Mouse (Mus musculus) heart, embryonic 12.5 days (tissue): Measurements from ENCODE around the gene 1110008L16Rik. TPM values are rescaled to one million over a fixed set of nuclear protein-coding genes. Genes with fewer than 3 reads are reported as not detected.
"Not testable (repeated sequence)": the region's sequence is repeated elsewhere in the genome, so short reads cannot be mapped to it uniquely, and the experiment has no call there.

Experiments used
- ATAC-seq: fragments of 200-750 bp; cut with Nextera tagmentation; 2 replicates; pipeline ENCODE4 v1.8.0; 2017; ENCODE audit warnings: moderate TSS enrichment, moderate library complexity; ENCODE audit not compliant: insufficient number of reproducible peaks, low FRiP score
- H3K27ac ChIP-seq: fragments of 300-500 bp; sonication (generic); 2 replicates; pipeline ENCODE4 v1.5.1; 2016; ENCODE audit warnings: mild to moderate bottlenecking, moderate library complexity; ENCODE audit not compliant: poor library complexity, severe bottlenecking
- H3K27me3 ChIP-seq: fragments of 300-500 bp; sonication (generic); replicated peaks from 2 replicates; pipeline ENCODE4 v1.6.1; 2016; ENCODE audit warnings: mild to moderate bottlenecking, moderate library complexity
- H3K36me3 ChIP-seq: fragments of 300-500 bp; sonication (generic); 2 replicates; pipeline ENCODE4 v1.6.1; 2016; ENCODE audit warnings: mild to moderate bottlenecking, moderate library complexity
- H3K4me1 ChIP-seq: fragments of 300-500 bp; sonication (generic); replicated peaks from 2 replicates; pipeline ENCODE4 v1.6.1; 2016; ENCODE audit warnings: mild to moderate bottlenecking
- H3K4me2 ChIP-seq: fragments of 300-500 bp; sonication (generic); 2 replicates; pipeline ENCODE4 v1.6.1; 2016; ENCODE audit warnings: mild to moderate bottlenecking, moderate library complexity
- H3K4me3 ChIP-seq: fragments of 300-500 bp; sonication (generic); 2 replicates; pipeline ENCODE4 v1.5.1; 2016; ENCODE audit warnings: mild to moderate bottlenecking
- H3K9ac ChIP-seq: fragments of 300-500 bp; sonication (generic); 2 replicates; pipeline ENCODE4 v1.6.1; 2016; ENCODE audit warnings: mild to moderate bottlenecking, moderate library complexity
- H3K9me3 ChIP-seq: fragments of 300-500 bp; sonication (generic); replicated peaks from 2 replicates; pipeline ENCODE4 v1.6.1; 2016; ENCODE audit warnings: mild to moderate bottlenecking, moderate library complexity
- WGBS: fragments of 180-500 bp; shearing (Covaris S2); methylation state at CpG from one replicate; pipeline ENCODE4 v1.1.7; 2016; 5-methylcytosine and 5-hydroxymethylcytosine counted together
- polyA plus RNA-seq: library from polyadenylated mRNA; unstranded; fragments of >200 nt; fragmentation: Nextera tagmentation; extraction: Ambion mirVana; gene quantifications from 2 replicates; pipeline ENCODE4 v1.2.1, GENCODE M21; 2016

The 1110008L16Rik gene
- polyA plus RNA-seq, 1 experiment from 2014 or later, result 12.2 TPM

DNA sequence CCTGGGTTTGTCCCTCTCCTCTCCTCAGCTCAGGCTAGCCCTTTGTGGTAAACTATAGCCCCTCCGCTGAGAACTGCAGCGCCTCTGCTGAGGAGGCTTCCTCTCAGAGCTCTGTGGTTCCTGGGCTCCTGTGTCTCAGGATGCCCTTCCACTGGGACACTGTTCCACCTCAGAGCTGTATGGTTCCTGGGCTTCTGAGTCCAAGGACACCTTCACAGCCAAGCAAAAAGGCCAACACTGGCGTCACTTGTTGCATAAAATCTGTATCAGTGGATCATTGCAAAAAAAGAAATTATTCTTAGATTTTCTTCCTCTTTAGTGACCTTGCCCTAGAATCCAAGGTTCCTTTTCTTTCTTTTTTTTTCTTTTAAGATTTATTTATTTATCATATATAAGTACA, 85.4 kb downstream of the 1110008L16Rik start:
- no peaks in the 10 kb centered on the region for H3K9me3 ChIP-seq
- H3K4me3 ChIP-seq, result no peak overlapping the region
- 84% methylated on average over 3 of the region's 3 CpGs for WGBS
- peaks cover 21% of the 10 kb centered on the region for H3K4me1 ChIP-seq
- H3K9ac ChIP-seq, result no peak overlapping the region
- no peak for ATAC-seq
- no peaks in the 10 kb centered on the region for H3K27me3 ChIP-seq
- H3K27ac ChIP-seq, result no peak overlapping the region
- H3K4me2 ChIP-seq, result no peak overlapping the region
- peaks cover 5% of the 10 kb centered on the region for H3K36me3 ChIP-seq

DNA sequence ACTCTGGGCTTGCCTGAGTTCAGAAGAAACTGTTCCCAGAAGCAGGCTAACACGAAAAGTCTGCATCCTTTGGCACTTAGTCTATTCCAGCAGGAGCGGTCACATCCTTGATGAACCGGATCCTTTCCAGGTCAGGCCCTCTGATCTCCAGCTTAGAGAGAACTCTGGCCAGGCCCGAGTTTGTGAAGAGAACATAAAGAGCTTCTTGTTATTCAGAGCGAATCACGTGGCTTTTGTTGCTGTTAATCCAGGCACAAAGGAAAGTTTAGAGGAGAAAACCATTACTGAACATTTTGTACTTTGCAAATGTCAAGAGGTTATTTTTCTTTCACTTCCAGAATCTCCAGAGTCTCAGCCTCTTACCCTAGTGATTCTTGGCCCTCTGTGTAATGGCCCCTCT, 86.6 kb downstream of the 1110008L16Rik start:
- Histone ChIP-seq H3K4me1 (peaks cover 21% of the 10 kb centered on the region), H3K36me3 (peaks cover 5% of the 10 kb centered on the region), H3K9me3 (no peaks in the 10 kb centered on the region), H3K4me3 (no peak overlapping the region), H3K27ac (no peak overlapping the region), H3K4me2 (no peak overlapping the region), H3K27me3 (no peaks in the 10 kb centered on the region), H3K9ac (no peak overlapping the region)
- 69% methylated on average over 6 of the region's 6 CpGs for WGBS
- no peak for ATAC-seq

DNA sequence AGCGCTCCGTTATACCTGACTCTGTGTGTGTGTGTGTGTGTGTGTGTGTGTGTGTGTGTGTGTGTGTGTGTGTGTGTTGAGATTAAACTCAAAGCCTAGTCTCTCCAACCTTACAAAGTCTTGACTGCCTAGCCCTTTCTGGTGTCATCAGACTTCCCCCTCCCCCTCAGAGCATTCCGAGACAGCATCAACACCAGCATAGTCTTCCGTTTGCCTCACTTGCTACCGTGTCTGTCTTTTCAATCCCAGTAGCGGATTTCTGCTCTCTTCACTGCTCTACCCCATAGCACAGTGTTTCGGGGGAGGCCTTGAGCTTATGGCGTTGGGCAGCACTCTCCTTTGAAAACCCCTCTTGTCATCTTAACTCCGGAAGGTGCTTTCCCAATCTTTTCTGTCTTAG, 87.1 kb downstream of the 1110008L16Rik start:
- Histone ChIP-seq H3K4me2 (no peak overlapping the region), H3K27ac (no peak overlapping the region), H3K27me3 (no peaks in the 10 kb centered on the region), H3K4me1 (peaks cover 21% of the 10 kb centered on the region), H3K36me3 (peaks cover 5% of the 10 kb centered on the region), H3K4me3 (no peak overlapping the region), H3K9ac (no peak overlapping the region), H3K9me3 (no peaks in the 10 kb centered on the region)
- 71% methylated on average over 9 of the region's 9 CpGs for WGBS
- no peak for ATAC-seq

DNA sequence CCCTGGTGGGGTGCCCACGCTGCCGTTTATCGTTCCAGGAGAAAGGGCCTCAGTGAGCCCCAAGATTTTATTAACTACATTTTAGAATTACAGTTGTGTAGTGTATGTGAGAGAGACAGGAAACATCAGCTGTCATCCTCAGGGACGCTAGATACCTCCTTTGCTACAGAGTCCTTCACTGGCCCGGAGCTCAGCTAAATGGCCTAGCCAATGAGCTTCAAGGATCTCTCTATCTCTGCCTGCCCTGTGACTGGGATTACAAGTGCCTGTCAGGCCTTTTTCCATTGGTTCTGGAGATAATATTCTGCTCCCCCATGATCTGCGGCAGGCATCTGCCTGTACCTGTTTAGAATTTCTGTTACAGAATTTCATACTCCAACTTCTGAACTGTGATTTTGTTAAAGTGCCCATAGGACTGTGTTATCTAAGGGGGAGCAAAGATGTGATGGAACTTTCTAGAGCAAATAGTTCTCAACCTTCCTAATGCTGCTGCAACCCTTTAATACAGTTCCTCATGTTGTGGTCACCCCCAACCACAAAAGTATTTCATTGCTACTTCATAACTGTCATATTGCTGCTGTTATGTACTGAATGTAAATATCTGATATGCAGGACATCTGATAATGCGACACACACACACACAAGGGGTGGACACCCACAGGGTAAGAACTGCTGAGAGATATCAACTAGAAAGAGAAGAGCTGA, 87.9 kb downstream of the 1110008L16Rik start:
- no peaks in the 10 kb centered on the region for H3K27me3 ChIP-seq
- no peak overlapping the region for H3K4me2 ChIP-seq
- peaks cover 5% of the 10 kb centered on the region for H3K36me3 ChIP-seq
- no peak overlapping the region for H3K27ac ChIP-seq
- no peak overlapping the region for H3K4me3 ChIP-seq
- H3K4me1 ChIP-seq, result peaks cover 21% of the 10 kb centered on the region
- ATAC-seq, result no peak
- no peak overlapping the region for H3K9ac ChIP-seq
- WGBS, result 47% methylated on average over 7 of the region's 7 CpGs
- no peaks in the 10 kb centered on the region for H3K9me3 ChIP-seq

DNA sequence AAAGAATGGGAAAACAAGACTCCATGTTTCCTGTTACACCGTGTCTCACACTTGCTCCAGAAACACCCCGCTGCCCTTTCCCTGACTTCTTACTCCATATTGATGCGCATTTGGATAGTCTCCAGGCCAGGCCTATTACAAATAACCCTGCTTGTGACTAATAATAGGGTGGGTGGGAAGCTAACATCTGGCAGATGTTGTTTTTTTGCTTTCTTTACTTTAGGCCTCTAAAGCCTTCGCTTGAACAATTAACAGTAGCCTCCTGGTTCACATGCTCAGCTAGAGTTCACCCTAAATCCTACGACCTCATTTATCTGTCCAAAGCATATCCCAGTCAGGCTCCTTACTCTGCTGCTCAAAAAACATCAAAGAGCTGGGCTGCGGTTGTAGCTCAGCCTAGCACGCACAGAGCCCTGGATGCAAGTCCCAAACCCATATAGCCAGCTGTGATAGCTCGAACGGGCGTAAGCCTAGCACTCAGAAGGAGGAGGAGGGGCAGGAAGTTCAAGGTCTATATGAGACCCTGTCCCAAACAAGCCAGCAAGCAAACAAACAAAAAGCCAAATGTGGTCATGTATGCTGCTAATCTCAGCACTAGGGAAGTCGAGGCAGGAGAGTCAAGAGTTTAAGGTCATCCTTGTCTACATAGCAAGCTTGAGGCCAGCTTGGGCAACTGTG, 88.5 kb downstream of the 1110008L16Rik start:
- no peak overlapping the region for H3K27ac ChIP-seq
- H3K9ac ChIP-seq, result no peak overlapping the region
- no peak for ATAC-seq
- H3K4me3 ChIP-seq, result no peak overlapping the region
- no peak overlapping the region for H3K4me2 ChIP-seq
- WGBS, result 67% methylated on average over 11 of the region's 11 CpGs
- H3K36me3 ChIP-seq, result no peaks in the 10 kb centered on the region
- peaks cover 21% of the 10 kb centered on the region for H3K4me1 ChIP-seq
- no peaks in the 10 kb centered on the region for H3K9me3 ChIP-seq
- H3K27me3 ChIP-seq, result no peaks in the 10 kb centered on the region

DNA sequence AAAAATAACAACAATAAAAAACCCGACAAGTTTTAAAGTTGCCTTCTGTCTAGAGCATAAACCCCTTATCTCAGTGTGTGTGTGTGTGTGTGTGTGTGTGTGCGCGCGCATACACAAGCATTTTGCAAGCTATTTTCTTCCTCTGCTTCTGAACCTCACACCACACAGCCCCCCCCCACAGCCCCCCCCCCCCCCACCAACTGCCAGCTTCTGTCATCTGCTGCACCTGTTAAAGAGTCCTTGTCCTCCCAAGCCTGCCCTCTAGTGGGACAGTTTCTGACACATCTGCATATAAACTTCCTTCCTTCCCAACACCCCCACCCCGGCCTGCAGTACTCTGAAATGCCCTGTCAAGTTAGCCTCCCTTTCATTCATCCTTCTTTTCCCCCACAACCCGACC, 89.1 kb downstream of the 1110008L16Rik start:
- H3K27ac ChIP-seq, result no peak overlapping the region
- no peak overlapping the region for H3K4me3 ChIP-seq
- 63% methylated on average over 6 of the region's 6 CpGs for WGBS
- peaks cover 21% of the 10 kb centered on the region for H3K4me1 ChIP-seq
- no peaks in the 10 kb centered on the region for H3K9me3 ChIP-seq
- H3K27me3 ChIP-seq, result no peaks in the 10 kb centered on the region
- H3K9ac ChIP-seq, result no peak overlapping the region
- ATAC-seq, result no peak
- H3K36me3 ChIP-seq, result no peaks in the 10 kb centered on the region
- H3K4me2 ChIP-seq, result no peak overlapping the region

DNA sequence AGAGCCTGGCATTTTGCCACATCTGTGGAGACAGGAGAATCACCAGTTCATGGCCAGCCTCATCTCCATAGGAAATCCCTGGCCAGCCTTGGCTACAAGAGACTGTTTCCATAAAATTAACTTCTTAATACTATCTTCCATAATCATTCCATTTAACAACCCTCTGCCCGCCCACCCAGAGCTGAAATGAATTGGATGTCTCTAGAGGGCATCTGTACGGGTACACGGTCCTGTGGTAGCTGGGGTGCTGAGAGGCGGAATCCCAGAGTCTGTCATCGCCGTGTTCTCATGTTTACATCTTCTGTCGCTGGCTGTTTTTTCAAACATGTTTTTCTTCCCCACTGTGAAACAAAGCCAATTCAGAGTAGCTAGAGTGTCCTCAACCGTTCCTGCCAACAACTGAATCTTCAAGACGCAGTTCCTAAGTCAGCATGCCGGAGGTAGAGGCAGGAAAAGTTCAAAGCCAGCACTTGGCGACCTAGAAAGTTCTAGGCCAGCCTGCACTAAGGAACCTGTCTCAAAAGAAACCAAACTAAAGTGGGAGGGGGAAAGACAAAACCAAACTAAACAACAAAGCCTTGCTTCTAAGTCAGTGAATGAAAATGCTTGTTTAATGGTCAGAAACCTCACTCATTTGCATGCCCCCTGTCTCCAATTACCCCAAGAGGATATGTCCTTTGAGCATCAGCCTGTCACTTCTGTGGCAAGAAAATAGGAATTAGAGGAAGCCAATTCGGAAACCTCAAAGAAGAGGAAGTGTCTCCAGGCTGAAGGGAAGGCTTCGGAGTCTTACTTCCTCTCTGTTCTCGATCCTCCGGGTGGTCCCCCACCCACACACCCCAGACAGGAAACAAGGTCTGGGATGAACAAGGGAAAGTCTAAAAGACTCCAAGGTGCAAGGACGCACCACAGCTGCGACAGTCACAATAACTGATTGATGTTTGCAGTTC, 90.0 kb downstream of the 1110008L16Rik start:
- no peak overlapping the region for H3K4me3 ChIP-seq
- H3K27me3 ChIP-seq, result no peaks in the 10 kb centered on the region
- no peak overlapping the region for H3K27ac ChIP-seq
- no peaks in the 10 kb centered on the region for H3K9me3 ChIP-seq
- no peaks in the 10 kb centered on the region for H3K36me3 ChIP-seq
- 0 out of 2 replicates have a peak, but pooled peaks have one; percentile 9 for ATAC-seq
- 63% methylated on average over 17 of the region's 17 CpGs for WGBS
- H3K9ac ChIP-seq, result no peak overlapping the region
- no peak overlapping the region for H3K4me2 ChIP-seq
- peaks cover 21% of the 10 kb centered on the region for H3K4me1 ChIP-seq

DNA sequence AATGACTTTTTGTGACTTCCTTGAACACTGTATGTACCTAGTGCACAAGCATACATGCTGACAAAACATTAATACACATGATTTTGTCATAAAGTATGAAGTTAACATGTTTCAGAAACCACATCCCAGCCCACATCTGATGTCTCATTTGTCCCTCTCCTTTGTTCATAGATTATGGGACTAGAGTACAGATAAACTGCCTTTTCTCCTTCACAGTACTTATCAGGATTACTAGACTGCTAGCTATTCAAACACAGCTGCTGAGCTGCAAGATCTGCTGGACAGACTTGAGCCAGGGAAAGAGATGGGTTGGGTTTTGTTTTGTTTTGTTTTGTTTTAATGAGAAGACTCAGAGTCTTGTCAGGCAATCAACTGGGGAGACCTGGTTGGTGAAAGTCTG, 92.7 kb downstream of the 1110008L16Rik start:
- Histone ChIP-seq H3K4me3 (no peak overlapping the region), H3K9me3 (no peaks in the 10 kb centered on the region), H3K27me3 (no peaks in the 10 kb centered on the region), H3K4me1 (peaks cover 14% of the 10 kb centered on the region), H3K36me3 (no peaks in the 10 kb centered on the region), H3K27ac (no peak overlapping the region), H3K9ac (no peak overlapping the region), H3K4me2 (no peak overlapping the region)
- no peak for ATAC-seq

DNA sequence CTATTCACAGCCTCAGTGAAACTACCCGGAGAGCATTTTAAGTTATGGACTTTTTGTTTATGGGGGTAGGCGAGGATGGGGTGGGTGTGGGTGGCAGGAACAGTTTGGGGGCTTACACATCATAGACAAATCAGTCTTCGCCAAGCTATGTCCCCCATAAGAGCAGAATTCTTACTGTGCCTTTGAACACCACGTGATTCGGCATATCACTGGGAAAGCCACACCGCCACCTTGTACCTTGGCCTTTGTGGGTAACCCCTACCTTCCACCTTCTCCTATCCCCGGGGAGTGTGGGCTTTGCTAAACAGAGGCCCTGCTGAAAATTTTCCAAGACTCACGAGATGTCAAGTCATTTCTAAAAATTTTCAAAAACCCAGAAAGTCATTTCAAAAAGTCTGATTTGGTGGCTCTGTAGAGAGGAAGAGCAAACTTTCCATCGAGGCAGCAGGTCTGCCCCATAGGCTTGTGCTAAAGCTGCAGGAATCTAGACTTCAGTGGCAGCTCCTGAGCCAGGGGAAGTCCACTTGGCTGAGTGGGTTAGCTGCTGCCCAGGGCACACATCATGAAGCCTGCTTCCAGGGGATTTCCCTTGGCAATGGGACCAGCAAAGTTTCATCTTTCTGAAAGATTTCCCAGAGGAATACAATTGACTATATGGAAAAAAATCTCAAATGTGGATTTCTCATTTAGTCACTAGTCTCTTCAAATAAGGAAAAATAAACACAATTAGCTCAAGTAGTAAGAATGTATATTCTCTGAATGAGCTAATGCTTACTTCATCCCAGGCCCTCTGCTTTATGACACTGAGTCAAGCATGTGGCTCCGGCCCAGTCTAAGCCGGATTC, 93.6 kb downstream of the 1110008L16Rik start:
- no peak overlapping the region for H3K4me3 ChIP-seq
- 81% methylated on average over 11 of the region's 11 CpGs for WGBS
- no peak overlapping the region for H3K27ac ChIP-seq
- ATAC-seq, result no peak
- H3K27me3 ChIP-seq, result no peaks in the 10 kb centered on the region
- no peak overlapping the region for H3K4me2 ChIP-seq
- H3K9ac ChIP-seq, result no peak overlapping the region
- H3K36me3 ChIP-seq, result no peaks in the 10 kb centered on the region
- no peaks in the 10 kb centered on the region for H3K9me3 ChIP-seq
- H3K4me1 ChIP-seq, result peaks cover 10% of the 10 kb centered on the region

DNA sequence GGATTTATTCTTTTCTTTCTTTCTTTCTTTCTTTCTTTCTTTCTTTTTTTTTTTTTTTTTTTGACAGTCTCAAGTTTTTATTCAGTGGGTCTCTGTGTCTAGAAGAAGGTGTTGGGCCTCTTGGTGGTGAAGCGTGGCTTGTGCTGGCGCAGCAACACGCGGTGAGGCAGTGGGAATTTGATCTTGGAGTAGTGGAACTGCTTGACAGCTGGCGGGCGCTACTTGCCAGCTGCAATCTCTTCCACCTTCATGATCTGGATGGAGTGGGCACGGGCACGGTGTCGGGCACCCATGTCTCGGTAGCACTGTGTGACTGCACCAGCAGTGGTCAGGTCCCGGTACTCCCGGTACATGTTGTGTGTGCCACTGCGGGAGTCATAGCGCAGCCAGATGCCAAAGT, 96.2 kb downstream of the 1110008L16Rik start:
- not testable (repeated sequence) for H3K9ac ChIP-seq, H3K36me3 ChIP-seq, H3K27me3 ChIP-seq, H3K9me3 ChIP-seq, H3K4me2 ChIP-seq, ATAC-seq, H3K4me3 ChIP-seq, H3K27ac ChIP-seq
- peaks cover 15% of the 10 kb centered on the region for H3K4me1 ChIP-seq
- 85% methylated on average over 14 of the region's 14 CpGs for WGBS
